Mouse (Mus musculus) spleen, postnatal 10 days (tissue): ENCODE measurements around the gene Tmem108.
A peak's percentile ranks its signal among the peaks of the same experiment; 100 is the strongest.

ENCODE experiments used
- DNase-seq, 2 experiments: peaks; one replicate each; pipeline ENCODE4 v3.0.0; 2021 to 2022; ENCODE audit warnings: low spot score in 2 of 2

Tmem108 gene

GRCm38 (mm10) chr9:103449092-103449491, 312.5 kb downstream of the Tmem108 start:
- DNase-seq = peak in 1 of 2 experiments; percentile 70

- DNase-seq = no peak
These were observed 317.0 kb downstream of the Tmem108 start for GRCm38 (mm10) chr9:103444656-103445055.

GRCm38 (mm10) chr9:103443824-103444185, 317.8 kb downstream of the Tmem108 start:
- DNase-seq = no peak

GRCm38 (mm10) chr9:103443121-103443823, 318.4 kb downstream of the Tmem108 start:
- DNase-seq = no peak

- no peak for DNase-seq
These were observed 321.0 kb downstream of the Tmem108 start for GRCm38 (mm10) chr9:103440597-103440996.

- no peak for DNase-seq
These were observed 324.5 kb downstream of the Tmem108 start for GRCm38 (mm10) chr9:103437104-103437503.

- peak in 1 of 2 experiments; percentile 46 for DNase-seq
These were observed 327.5 kb downstream of the Tmem108 start for GRCm38 (mm10) chr9:103434116-103434515.
